Mouse (Mus musculus) stomach, embryonic 15.5 days (tissue): ENCODE results near the gene Gm20388. TPM values are rescaled to one million over a fixed set of nuclear protein-coding genes. Genes with fewer than 3 reads are reported as not detected.
A peak's percentile ranks its signal among the peaks of the same experiment; 100 is the strongest.
"Not testable (repeated sequence)": the region's sequence is repeated elsewhere in the genome, so short reads cannot be mapped to it uniquely, and the experiment has no call there.

Experiments used
- ATAC-seq: fragments of 200-750 bp; cut with Nextera tagmentation; 2 replicates; pipeline ENCODE4 v1.8.0; 2017; ENCODE audit warnings: low read depth, moderate number of reproducible peaks, moderate TSS enrichment; ENCODE audit not compliant: insufficient read depth, low FRiP score
- H3K27ac ChIP-seq: fragments of 300-500 bp; sonication (generic); 2 replicates; pipeline ENCODE4 v1.5.1; 2015; ENCODE audit warnings: mild to moderate bottlenecking, inconsistent platforms
- H3K27me3 ChIP-seq: fragments of 300-500 bp; sonication (generic); replicated peaks from 2 replicates; pipeline ENCODE4 v1.6.1; 2015; ENCODE audit warnings: inconsistent platforms
- H3K36me3 ChIP-seq: fragments of 300-500 bp; sonication (generic); 2 replicates; pipeline ENCODE4 v1.6.1; 2015; ENCODE audit warnings: inconsistent platforms
- H3K4me1 ChIP-seq: fragments of 300-500 bp; sonication (generic); 2 replicates; pipeline ENCODE4 v1.6.1; 2015; ENCODE audit warnings: inconsistent platforms
- H3K4me2 ChIP-seq: fragments of 300-500 bp; sonication (generic); 2 replicates; pipeline ENCODE4 v1.6.1; 2015; ENCODE audit warnings: mild to moderate bottlenecking, inconsistent platforms
- H3K4me3 ChIP-seq: fragments of 300-500 bp; sonication (generic); replicated peaks from 2 replicates; pipeline ENCODE4 v1.5.1; 2015; ENCODE audit warnings: inconsistent platforms
- H3K9ac ChIP-seq: fragments of 300-500 bp; sonication (generic); 2 replicates; pipeline ENCODE4 v1.6.1; 2015; ENCODE audit warnings: inconsistent platforms
- H3K9me3 ChIP-seq: fragments of 300-500 bp; sonication (generic); 2 replicates; pipeline ENCODE4 v1.6.1; 2016; ENCODE audit warnings: inconsistent platforms
- WGBS: fragments of 180-500 bp; shearing (Covaris S2); methylation state at CpG from one replicate; pipeline ENCODE4 v1.1.7; 2015; 5-methylcytosine and 5-hydroxymethylcytosine counted together
- polyA plus RNA-seq: library from polyadenylated mRNA; unstranded; fragments of >200 nt; fragmentation: Nextera tagmentation; extraction: Ambion mirVana; gene quantifications from 2 replicates; pipeline ENCODE4 v1.2.1, GENCODE M21; 2015

Gm20388 gene
- polyA plus RNA-seq, 1 experiment from 2014 or later, result not detected

GRCm38 (mm10) chr8:123020084-123020483 is 3109.4 kb downstream of the Gm20388 start:
- Histone ChIP-seq H3K4me1 (peaks cover 34% of the 10 kb centered on the region), H3K27ac (no peak overlapping the region)

GRCm38 (mm10) chr8:123020859-123021258 is 3110.2 kb downstream of the Gm20388 start:
- WGBS, result 64% methylated on average over 2 of the region's 2 CpGs
- Histone ChIP-seq H3K4me1 (peaks cover 33% of the 10 kb centered on the region), H3K4me3 (no peak overlapping the region), H3K27ac (peak overlapping the region; percentile 77), H3K9ac (no peak overlapping the region), H3K4me2 (no peak overlapping the region), H3K27me3 (no peaks in the 10 kb centered on the region), H3K36me3 (no peaks in the 10 kb centered on the region), H3K9me3 (no peaks in the 10 kb centered on the region)
- ATAC-seq, result no peak

More at GRCm38 (mm10) chr8:123020084-123020483, 3109.4 kb downstream of the Gm20388 start:
- Histone ChIP-seq H3K9me3 (no peaks in the 10 kb centered on the region), H3K27me3 (no peaks in the 10 kb centered on the region), H3K4me3 (no peak overlapping the region), H3K4me2 (no peak overlapping the region), H3K9ac (no peak overlapping the region), H3K36me3 (no peaks in the 10 kb centered on the region)
- WGBS, result 52% methylated on average over 2 of the region's 2 CpGs
- ATAC-seq, result no peak

GRCm38 (mm10) chr8:123021259-123021658 is 3110.6 kb downstream of the Gm20388 start:
- peak overlapping the region; percentile 86 for H3K27ac ChIP-seq
- WGBS, result 80% methylated on average over 1 of the region's 1 CpGs
- no peak overlapping the region for H3K4me2 ChIP-seq

GRCm38 (mm10) chr8:123022727-123023126 is 3112.1 kb downstream of the Gm20388 start:
- Histone ChIP-seq H3K27ac (peak overlapping the region; percentile 71), H3K9me3 (no peaks in the 10 kb centered on the region), H3K27me3 (no peaks in the 10 kb centered on the region), H3K4me2 (no peak overlapping the region), H3K4me3 (no peak overlapping the region), H3K9ac (no peak overlapping the region), H3K4me1 (peaks cover 20% of the 10 kb centered on the region), H3K36me3 (no peaks in the 10 kb centered on the region)
- no peak for ATAC-seq
- WGBS, result 71% methylated on average over 3 of the region's 3 CpGs

More at GRCm38 (mm10) chr8:123021259-123021658, 3110.6 kb downstream of the Gm20388 start:
- Histone ChIP-seq H3K4me3 (no peak overlapping the region), H3K36me3 (no peaks in the 10 kb centered on the region), H3K27me3 (no peaks in the 10 kb centered on the region), H3K9ac (no peak overlapping the region), H3K4me1 (peaks cover 30% of the 10 kb centered on the region), H3K9me3 (no peaks in the 10 kb centered on the region)
- ATAC-seq, result peak; percentile 51; the same call in 1 of the 2 replicates

- 96% methylated on average over 2 of the region's 2 CpGs for WGBS
- H3K9ac ChIP-seq, result no peak overlapping the region
- ATAC-seq, result no peak
These were observed 3113.6 kb downstream of the Gm20388 start for GRCm38 (mm10) chr8:123024226-123024625.

GRCm38 (mm10) chr8:123025951-123026351 is 3115.3 kb downstream of the Gm20388 start:
- Histone ChIP-seq H3K4me3 (no peak overlapping the region), H3K4me2 (no peak overlapping the region), H3K4me1 (peaks cover 4% of the 10 kb centered on the region; the same call in 1 of the 2 replicates), H3K9me3 (no peaks in the 10 kb centered on the region), H3K27ac (no peak overlapping the region), H3K9ac (no peak overlapping the region), H3K27me3 (no peaks in the 10 kb centered on the region), H3K36me3 (no peaks in the 10 kb centered on the region)
- no peak for ATAC-seq
- WGBS, result 74% methylated on average over 3 of the region's 3 CpGs

More at GRCm38 (mm10) chr8:123024226-123024625, 3113.6 kb downstream of the Gm20388 start:
- Histone ChIP-seq H3K4me2 (no peak overlapping the region), H3K4me3 (no peak overlapping the region), H3K27ac (no peak overlapping the region), H3K4me1 (peaks cover 10% of the 10 kb centered on the region; the same call in 1 of the 2 replicates), H3K36me3 (no peaks in the 10 kb centered on the region), H3K27me3 (no peaks in the 10 kb centered on the region), H3K9me3 (no peaks in the 10 kb centered on the region)

GRCm38 (mm10) chr8:123027786-123028185 is 3117.1 kb downstream of the Gm20388 start:
- no peak overlapping the region for H3K4me2 ChIP-seq
- H3K4me1 ChIP-seq, result no peaks in the 10 kb centered on the region
- no peaks in the 10 kb centered on the region for H3K36me3 ChIP-seq
- H3K27me3 ChIP-seq, result no peaks in the 10 kb centered on the region
- no peak overlapping the region for H3K4me3 ChIP-seq
- no peaks in the 10 kb centered on the region for H3K9me3 ChIP-seq
- H3K27ac ChIP-seq, result no peak overlapping the region
- ATAC-seq, result no peak
- WGBS, result 89% methylated on average over 8 of the region's 8 CpGs
- no peak overlapping the region for H3K9ac ChIP-seq

- not testable (repeated sequence) for H3K27me3 ChIP-seq, H3K9me3 ChIP-seq, H3K4me3 ChIP-seq, ATAC-seq, H3K4me2 ChIP-seq, H3K36me3 ChIP-seq, H3K4me1 ChIP-seq, H3K9ac ChIP-seq, H3K27ac ChIP-seq
- 83% methylated on average over 5 of the region's 5 CpGs for WGBS
These were observed 3119.4 kb downstream of the Gm20388 start for GRCm38 (mm10) chr8:123030091-123030490.

- Histone ChIP-seq H3K36me3 (no peaks in the 10 kb centered on the region), H3K4me2 (no peak overlapping the region), H3K4me1 (peaks cover 14% of the 10 kb centered on the region; the same call in 1 of the 2 replicates), H3K9ac (no peak overlapping the region), H3K27me3 (no peaks in the 10 kb centered on the region), H3K4me3 (no peak overlapping the region), H3K9me3 (no peaks in the 10 kb centered on the region), H3K27ac (no peak overlapping the region)
- ATAC-seq, result no peak
- 72% methylated on average over 7 of the region's 7 CpGs for WGBS
These were observed 3120.8 kb downstream of the Gm20388 start for GRCm38 (mm10) chr8:123031321-123031978.

- no peak for ATAC-seq
- H3K36me3 ChIP-seq, result no peaks in the 10 kb centered on the region
- H3K9ac ChIP-seq, result no peak overlapping the region
- H3K4me1 ChIP-seq, result peaks cover 26% of the 10 kb centered on the region
- H3K9me3 ChIP-seq, result no peaks in the 10 kb centered on the region
- H3K27ac ChIP-seq, result no peak overlapping the region
- no peak overlapping the region for H3K4me2 ChIP-seq
- H3K4me3 ChIP-seq, result no peak overlapping the region
- H3K27me3 ChIP-seq, result no peaks in the 10 kb centered on the region
These were observed 3122.1 kb downstream of the Gm20388 start for GRCm38 (mm10) chr8:123032730-123033129.

- H3K9ac ChIP-seq, result no peak overlapping the region
- no peaks in the 10 kb centered on the region for H3K27me3 ChIP-seq
- H3K36me3 ChIP-seq, result no peaks in the 10 kb centered on the region
- H3K27ac ChIP-seq, result peak overlapping the region; percentile 31; the same call in 1 of the 2 replicates
- H3K4me1 ChIP-seq, result peaks cover 26% of the 10 kb centered on the region
- H3K9me3 ChIP-seq, result no peaks in the 10 kb centered on the region
- H3K4me2 ChIP-seq, result no peak overlapping the region
- ATAC-seq, result no peak
- H3K4me3 ChIP-seq, result no peak overlapping the region
These were observed 3122.8 kb downstream of the Gm20388 start for GRCm38 (mm10) chr8:123033431-123033830.

- no peak overlapping the region for H3K9ac ChIP-seq
- H3K4me2 ChIP-seq, result no peak overlapping the region
- no peaks in the 10 kb centered on the region for H3K36me3 ChIP-seq
- WGBS, result 73% methylated on average over 6 of the region's 6 CpGs
- no peaks in the 10 kb centered on the region for H3K9me3 ChIP-seq
- no peaks in the 10 kb centered on the region for H3K27me3 ChIP-seq
- H3K4me1 ChIP-seq, result peaks cover 26% of the 10 kb centered on the region
- ATAC-seq, result no peak
- H3K27ac ChIP-seq, result no peak overlapping the region
- H3K4me3 ChIP-seq, result no peak overlapping the region
These were observed 3123.5 kb downstream of the Gm20388 start for GRCm38 (mm10) chr8:123034171-123034570.
